12 mouse cellular contexts compared by ENCODE assay signal in the genomic region with DNA sequence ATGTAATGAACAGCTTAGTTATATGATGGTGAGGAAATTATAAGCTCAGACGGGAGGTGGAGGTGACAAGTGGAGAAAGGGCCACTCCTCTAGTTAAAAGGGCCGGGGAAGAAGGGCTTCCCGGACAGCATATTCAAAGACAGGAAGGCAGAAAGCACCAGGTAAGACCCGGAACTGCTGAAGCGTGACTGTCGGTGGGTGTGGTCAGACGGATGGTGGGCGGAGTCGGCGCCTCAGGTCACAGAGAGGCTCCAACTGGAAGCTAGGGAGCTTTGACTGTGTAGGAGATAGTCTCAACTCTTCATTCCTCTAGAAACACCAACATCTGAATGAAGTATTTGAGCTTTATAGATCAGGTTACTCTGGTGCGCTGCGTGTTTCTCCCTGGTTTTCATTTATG. TPM values are rescaled to one million over a fixed set of nuclear protein-coding genes. Genes with fewer than 3 reads are reported as not detected.
A peak's percentile ranks its signal among the peaks of the same experiment; 100 is the strongest.
DNase-seq lines count a peak whose midpoint lies in the region; ATAC-seq and TF ChIP-seq lines count a peak whose summit lies in the region.
"Had no signal": no experiment of that assay in that cellular context is flagged by ENCODE, and none has a peak within 500 bp of the region (broad histone marks: within the 10 kb centered on the region; RNA-seq: fewer than 3 reads in every experiment).

No protein-coding gene starts in this region.

- H3K9ac ChIP-seq in liver, embryonic 15.5 days: peak overlapping the region; percentile 43; the same call in 1 of the 2 replicates
- no peak overlapping the region for H3K9ac ChIP-seq in stomach, postnatal 0 days (ENCODE audit: low read length)
- H3K9ac ChIP-seq: limb, embryonic 15.5 days; neural tube, embryonic 12.5 days had no signal

- TF ChIP-seq CTCF in stomach, postnatal 0 days (IDR thresholded peaks at IDR 0.05; ENCODE audit: low read depth): no peak
- TF ChIP-seq CTCF in left cerebral cortex, adult 2 months (IDR thresholded peaks at IDR 0.05): no peak

- peak overlapping the region; percentile 58 for H3K4me2 ChIP-seq in liver, embryonic 15.5 days
- H3K4me2 ChIP-seq in stomach, postnatal 0 days (replicated peaks; ENCODE audit: low read depth): peak overlapping the region; percentile 21; the same call in 1 of the 2 replicates
- H3K4me2 ChIP-seq: limb, embryonic 15.5 days; neural tube, embryonic 12.5 days had no signal

- no peaks in the 10 kb centered on the region for H3K36me3 ChIP-seq in liver, embryonic 15.5 days (replicated peaks)
- no peaks in the 10 kb centered on the region for H3K36me3 ChIP-seq in stomach, postnatal 0 days (ENCODE audit: control insufficient read depth, insufficient read depth, low read length)
- H3K36me3 ChIP-seq: limb, embryonic 15.5 days; neural tube, embryonic 12.5 days had no signal

- WGBS in liver, embryonic 15.5 days (ENCODE audit: insufficient replicate concordance): 26% methylated on average over 12 of the region's 12 CpGs
- 29% methylated on average over 12 of the region's 12 CpGs for WGBS in stomach, postnatal 0 days

- peak overlapping the region; percentile 28; the same call in 1 of the 2 replicates for H3K4me3 ChIP-seq in liver, embryonic 15.5 days (replicated peaks)
- no peak overlapping the region for H3K4me3 ChIP-seq in stomach, postnatal 0 days (ENCODE audit: low read depth, low read length)
- H3K4me3 ChIP-seq in left cerebral cortex, adult 2 months: no peak overlapping the region
- H3K4me3 ChIP-seq: limb, embryonic 15.5 days; neural tube, embryonic 12.5 days had no signal

- peaks cover 13% of the 10 kb centered on the region for H3K4me1 ChIP-seq in liver, embryonic 15.5 days (replicated peaks)
- no peaks in the 10 kb centered on the region for H3K4me1 ChIP-seq in stomach, postnatal 0 days (replicated peaks; ENCODE audit: control insufficient read depth, insufficient read depth)
- H3K4me1 ChIP-seq: neural tube, embryonic 12.5 days had no signal

- no peak for TF ChIP-seq EP300 in stomach, postnatal 0 days (optimal IDR thresholded peaks at IDR 0.05)

- H3K27ac ChIP-seq in liver, embryonic 15.5 days (replicated peaks): no peak overlapping the region
- H3K27ac ChIP-seq in stomach, postnatal 0 days (replicated peaks): no peak overlapping the region
- H3K27ac ChIP-seq in left cerebral cortex, adult 2 months: no peak overlapping the region
- H3K27ac ChIP-seq: limb, embryonic 15.5 days; neural tube, embryonic 12.5 days had no signal

- peaks cover 25% of the 10 kb centered on the region for H3K27me3 ChIP-seq in liver, embryonic 15.5 days
- H3K27me3 ChIP-seq in stomach, postnatal 0 days (ENCODE audit: control insufficient read depth, insufficient read depth, low read length): no peaks in the 10 kb centered on the region
- H3K27me3 ChIP-seq: limb, embryonic 15.5 days; neural tube, embryonic 12.5 days had no signal

- peak; percentile 5 for DNase-seq in kidney, postnatal 14 days
- no peak for DNase-seq in kidney, adult 8-10 months
- DNase-seq in c-Kit-positive CD71-positive TER-119-positive erythroid progenitor cells, embryonic 14.5 days (ENCODE audit: low spot score): peak; percentile 72
- DNase-seq in stomach, postnatal 0 days (ENCODE audit: low spot score): peak; percentile 71
- no peak for DNase-seq in layer of hippocampus, postnatal 10 days (ENCODE audit: low spot score in 2 of 2)
- DNase-seq in left cerebral cortex, adult 2 months (ENCODE audit: extremely low spot score in 1 of 2, low spot score in 2 of 2): no peak
- DNase-seq: gastrocnemius, postnatal 36 days; kidney, adult 9 months had no signal

- no peaks in the 10 kb centered on the region; the same call in 1 of the 2 replicates for H3K9me3 ChIP-seq in liver, embryonic 15.5 days (replicated peaks)
- H3K9me3 ChIP-seq in stomach, postnatal 0 days (ENCODE audit: control insufficient read depth, low read length): no peaks in the 10 kb centered on the region
- H3K9me3 ChIP-seq: limb, embryonic 15.5 days had no signal

- intact Hi-C loops in left cerebral cortex, adult 2 months (cut with DNase I): no loop called here

- peak; percentile 77 for ATAC-seq in liver, embryonic 15.5 days (ENCODE audit: insufficient read depth)
- ATAC-seq in stomach, postnatal 0 days (ENCODE audit: low FRiP score, low TSS enrichment): peak; percentile 76
- ATAC-seq in inflammation-experienced regulatory T-cells, adult 6 months: no peak

RNA-seq across cellular contexts. Expression of a gene that starts 8.2 kb away (rescaled TPM):
- polyA plus RNA-seq in liver, embryonic 15.5 days (2015; fragmentation: Nextera tagmentation; extraction: Ambion mirVana): 44.1 and 45.7 TPM in 2 replicates
- polyA plus RNA-seq in stomach, postnatal 0 days (2015; fragmentation: Nextera tagmentation; extraction: Ambion mirVana): 31.1 and 32.0 TPM in 2 replicates
- 10 to 100 TPM; 13.5 to 20.4 TPM for total RNA-seq in layer of hippocampus, postnatal 10 days (2021)
- 10 to 100 TPM in 1 of 3 experiments, 1 to 10 TPM in 2; 2.0 to 11.4 (median 6.5) TPM for polyA plus RNA-seq in inflammation-experienced regulatory T-cells, adult 6 months (2017; shearing (Covaris generic))
- 10 to 100 TPM; 12.2 to 13.5 TPM for total RNA-seq in left cerebral cortex, adult 2 months (2021)

RNA-seq across cellular contexts. Expression of a gene that starts 9.1 kb away (rescaled TPM):
- 0.52 and 0.54 TPM in 2 replicates for polyA plus RNA-seq in liver, embryonic 15.5 days (2015; fragmentation: Nextera tagmentation; extraction: Ambion mirVana)
- polyA plus RNA-seq in stomach, postnatal 0 days (2015; fragmentation: Nextera tagmentation; extraction: Ambion mirVana): 0.30 and 0.85 TPM in 2 replicates
- total RNA-seq in layer of hippocampus, postnatal 10 days (2021): not detected
- not detected for polyA plus RNA-seq in inflammation-experienced regulatory T-cells, adult 6 months (2017; shearing (Covaris generic))
- not detected for total RNA-seq in left cerebral cortex, adult 2 months (2021)

Comparison
In these comparisons a context has a peak if more than half of its experiments do, and no peak if none do; other contexts are left out.
1. DNase-seq: peak in kidney, postnatal 14 days (single experiment), c-Kit-positive CD71-positive TER-119-positive erythroid progenitor cells, embryonic 14.5 days (single experiment) and stomach, postnatal 0 days (single experiment); none in kidney, adult 8-10 months (0 of 2), layer of hippocampus, postnatal 10 days (0 of 2) and left cerebral cortex, adult 2 months (0 of 2).